Mouse (Mus musculus) neural tube, embryonic 12.5 days (tissue): Measurements from ENCODE around the gene Btg2. TPM values are rescaled to one million over a fixed set of nuclear protein-coding genes. Genes with fewer than 3 reads are reported as not detected.

Experiments
- ATAC-seq: fragments of 200-750 bp; cut with Nextera tagmentation; 2 replicates; pipeline ENCODE4 v1.8.0; 2017; ENCODE audit warnings: low read depth, mild to moderate bottlenecking, moderate TSS enrichment, moderate library complexity; ENCODE audit not compliant: low FRiP score
- H3K27ac ChIP-seq: fragments of 300-500 bp; sonication (generic); 2 replicates; pipeline ENCODE4 v1.5.1; 2016
- H3K27me3 ChIP-seq: fragments of 300-500 bp; sonication (generic); replicated peaks from 2 replicates; pipeline ENCODE4 v1.6.1; 2016; ENCODE audit warnings: mild to moderate bottlenecking
- H3K36me3 ChIP-seq: fragments of 300-500 bp; sonication (generic); 2 replicates; pipeline ENCODE4 v1.6.1; 2016; ENCODE audit warnings: mild to moderate bottlenecking
- H3K4me1 ChIP-seq: fragments of 300-500 bp; sonication (generic); 2 replicates; pipeline ENCODE4 v1.6.1; 2016
- H3K4me2 ChIP-seq: fragments of 300-500 bp; sonication (generic); replicated peaks from 2 replicates; pipeline ENCODE4 v1.6.1; 2016; ENCODE audit warnings: mild to moderate bottlenecking
- H3K4me3 ChIP-seq: fragments of 300-500 bp; sonication (generic); 2 replicates; pipeline ENCODE4 v1.5.1; 2016
- H3K9ac ChIP-seq: fragments of 300-500 bp; sonication (generic); 2 replicates; pipeline ENCODE4 v1.6.1; 2016; ENCODE audit warnings: mild to moderate bottlenecking
- H3K9me3 ChIP-seq: fragments of 300-500 bp; sonication (generic); 2 replicates; pipeline ENCODE4 v1.6.1; 2016; ENCODE audit warnings: mild to moderate bottlenecking
- WGBS: fragments of 180-500 bp; shearing (Covaris S2); methylation state at CpG from one replicate; pipeline ENCODE4 v1.1.7; 2016; 5-methylcytosine and 5-hydroxymethylcytosine counted together
- polyA plus RNA-seq: library from polyadenylated mRNA; unstranded; fragments of >200 nt; fragmentation: Nextera tagmentation; extraction: Ambion mirVana; gene quantifications from 2 replicates; pipeline ENCODE4 v1.2.1, GENCODE M21; 2016

Gene Btg2
- polyA plus RNA-seq, 1 experiment from 2014 or later, result 120 TPM

GRCm38 (mm10) chr1:134106719-134107118, 27.8 kb upstream of the Btg2 start:
- H3K4me2 ChIP-seq, result no peak overlapping the region
- H3K27me3 ChIP-seq, result no peaks in the 10 kb centered on the region
- H3K9ac ChIP-seq, result no peak overlapping the region
- H3K27ac ChIP-seq, result no peak overlapping the region
- peaks cover 6% of the 10 kb centered on the region; the same call in 1 of the 2 replicates for H3K4me1 ChIP-seq
- ATAC-seq, result no peak; the same call in 1 of the 2 replicates
- no peak overlapping the region for H3K4me3 ChIP-seq
- no peaks in the 10 kb centered on the region; the same call in 1 of the 2 replicates for H3K36me3 ChIP-seq
- H3K9me3 ChIP-seq, result no peaks in the 10 kb centered on the region
- WGBS, result 8% methylated on average over 5 of the region's 5 CpGs

- ATAC-seq, result no peak
- H3K27ac ChIP-seq, result no peak overlapping the region
- 58% methylated on average over 3 of the region's 3 CpGs for WGBS
- no peak overlapping the region for H3K4me2 ChIP-seq
- H3K4me3 ChIP-seq, result no peak overlapping the region
- H3K36me3 ChIP-seq, result no peaks in the 10 kb centered on the region; the same call in 1 of the 2 replicates
- no peaks in the 10 kb centered on the region for H3K27me3 ChIP-seq
- H3K9me3 ChIP-seq, result no peaks in the 10 kb centered on the region
- peaks cover 6% of the 10 kb centered on the region; the same call in 1 of the 2 replicates for H3K4me1 ChIP-seq
- no peak overlapping the region for H3K9ac ChIP-seq
Measured at GRCm38 (mm10) chr1:134105764-134106430, 27.0 kb upstream of the Btg2 start.

DNA sequence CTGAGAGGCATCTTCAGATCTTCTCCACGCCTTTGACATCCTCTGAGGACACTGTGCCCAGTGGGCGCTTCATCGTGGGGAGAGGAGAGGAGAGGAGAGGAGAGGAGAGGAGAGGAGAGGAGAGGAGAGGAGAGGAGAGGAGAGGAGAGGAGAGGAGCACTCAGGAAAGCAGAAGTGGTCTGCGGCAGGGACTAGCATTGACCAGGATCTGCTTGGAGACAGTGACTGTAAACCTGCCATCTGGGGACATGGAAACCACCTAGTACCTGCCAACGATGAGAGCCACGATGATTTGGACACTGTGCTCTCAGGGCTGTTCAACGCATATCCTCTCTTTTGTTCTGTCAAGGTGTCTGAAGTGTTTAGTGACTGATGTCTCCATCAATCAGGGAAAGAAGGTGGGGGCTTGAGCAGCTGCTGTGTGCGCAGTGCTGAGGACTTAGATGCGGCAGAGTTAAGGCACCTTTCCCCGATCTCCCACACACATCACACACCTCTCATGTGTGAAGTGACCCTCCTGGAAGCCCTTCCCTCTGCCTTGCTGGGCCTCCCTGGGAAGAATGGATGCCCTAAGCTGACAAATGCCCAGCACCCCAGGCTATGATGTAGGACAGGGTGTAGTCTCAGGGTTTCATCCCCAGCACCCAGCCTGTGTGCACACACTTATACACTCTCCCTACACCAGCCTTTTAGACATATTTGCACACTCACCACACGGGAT, 26.3 kb upstream of the Btg2 start:
- Histone ChIP-seq H3K27ac (no peak overlapping the region), H3K4me2 (no peak overlapping the region), H3K9me3 (no peaks in the 10 kb centered on the region), H3K27me3 (no peaks in the 10 kb centered on the region), H3K4me1 (peaks cover 6% of the 10 kb centered on the region; the same call in 1 of the 2 replicates), H3K36me3 (no peaks in the 10 kb centered on the region; the same call in 1 of the 2 replicates), H3K9ac (no peak overlapping the region), H3K4me3 (no peak overlapping the region)
- 74% methylated on average over 11 of the region's 11 CpGs for WGBS
- no peak for ATAC-seq

DNA sequence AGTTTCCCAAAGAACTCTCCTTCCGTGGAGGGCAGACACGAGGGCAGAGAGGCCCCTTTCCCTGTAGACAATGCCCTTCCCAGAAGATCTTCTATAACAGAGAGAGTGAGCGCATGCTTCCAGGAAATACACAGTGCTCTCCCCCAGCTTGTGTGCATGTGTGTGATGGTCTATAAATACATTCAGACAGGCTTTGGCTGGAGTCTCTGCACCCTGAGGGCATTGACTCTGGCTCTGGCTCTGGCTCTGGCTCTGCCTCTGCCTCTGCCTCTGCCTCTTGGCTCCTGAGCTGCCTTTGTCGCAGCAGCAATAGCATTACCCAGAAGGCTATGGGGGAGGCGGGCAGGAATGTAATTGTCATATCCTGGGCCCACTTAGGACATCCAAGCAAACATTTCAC, 24.9 kb upstream of the Btg2 start:
- Histone ChIP-seq H3K9ac (no peak overlapping the region), H3K27ac (no peak overlapping the region), H3K9me3 (no peaks in the 10 kb centered on the region), H3K4me1 (peaks cover 18% of the 10 kb centered on the region), H3K4me3 (no peak overlapping the region), H3K27me3 (no peaks in the 10 kb centered on the region), H3K36me3 (no peaks in the 10 kb centered on the region; the same call in 1 of the 2 replicates), H3K4me2 (no peak overlapping the region)
- no peak for ATAC-seq
- WGBS, result 72% methylated on average over 5 of the region's 5 CpGs

DNA sequence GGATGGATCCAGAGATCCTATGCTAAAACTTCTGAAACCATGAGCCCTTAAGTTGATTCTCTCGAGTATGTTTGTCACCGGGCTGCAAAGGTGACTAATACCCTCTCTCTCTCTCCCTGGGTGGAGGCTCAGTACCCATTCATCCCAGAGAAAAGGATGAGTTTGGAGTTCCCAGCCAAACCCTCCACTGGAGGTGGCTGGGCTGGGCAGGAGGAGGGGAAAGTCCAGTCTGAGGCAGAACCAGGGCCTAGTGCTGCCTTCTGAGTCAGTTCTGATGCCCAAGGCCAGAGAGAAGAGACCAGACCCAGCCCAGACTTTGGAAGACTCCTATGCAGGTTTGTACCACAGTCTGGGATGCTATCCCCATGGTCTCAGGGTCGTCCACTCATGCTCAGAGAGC, 22.7 kb upstream of the Btg2 start:
- no peak overlapping the region for H3K9ac ChIP-seq
- ATAC-seq, result no peak
- H3K27me3 ChIP-seq, result no peaks in the 10 kb centered on the region
- H3K36me3 ChIP-seq, result no peaks in the 10 kb centered on the region; the same call in 1 of the 2 replicates
- H3K4me1 ChIP-seq, result peaks cover 40% of the 10 kb centered on the region
- no peaks in the 10 kb centered on the region for H3K9me3 ChIP-seq
- H3K27ac ChIP-seq, result no peak overlapping the region
- no peak overlapping the region for H3K4me3 ChIP-seq
- H3K4me2 ChIP-seq, result no peak overlapping the region
- 74% methylated on average over 3 of the region's 3 CpGs for WGBS

DNA sequence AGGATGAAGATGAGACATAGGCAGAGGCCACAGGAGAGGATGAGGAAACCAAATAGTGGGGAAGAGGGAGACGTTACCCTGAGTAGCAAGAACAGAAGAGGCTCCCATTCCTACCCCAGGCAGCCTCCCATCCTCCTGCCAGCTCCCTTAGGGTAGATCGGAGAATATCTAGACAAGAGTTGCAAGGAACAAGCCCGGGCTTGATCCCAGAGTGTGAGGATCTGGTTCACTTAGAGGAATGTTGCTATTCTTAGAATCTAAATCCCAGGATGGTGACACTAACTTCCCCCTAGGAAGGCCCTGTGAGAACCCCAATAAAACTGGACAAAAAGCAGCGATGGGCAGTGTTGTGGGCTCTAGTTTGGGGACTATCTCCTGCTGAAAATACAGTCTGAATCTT, 22.0 kb upstream of the Btg2 start:
- 87% methylated on average over 4 of the region's 4 CpGs for WGBS
- Histone ChIP-seq H3K36me3 (no peaks in the 10 kb centered on the region; the same call in 1 of the 2 replicates), H3K27ac (no peak overlapping the region), H3K9me3 (no peaks in the 10 kb centered on the region), H3K4me3 (no peak overlapping the region), H3K27me3 (no peaks in the 10 kb centered on the region), H3K4me2 (no peak overlapping the region), H3K9ac (no peak overlapping the region), H3K4me1 (peaks cover 46% of the 10 kb centered on the region)
- ATAC-seq, result no peak

DNA sequence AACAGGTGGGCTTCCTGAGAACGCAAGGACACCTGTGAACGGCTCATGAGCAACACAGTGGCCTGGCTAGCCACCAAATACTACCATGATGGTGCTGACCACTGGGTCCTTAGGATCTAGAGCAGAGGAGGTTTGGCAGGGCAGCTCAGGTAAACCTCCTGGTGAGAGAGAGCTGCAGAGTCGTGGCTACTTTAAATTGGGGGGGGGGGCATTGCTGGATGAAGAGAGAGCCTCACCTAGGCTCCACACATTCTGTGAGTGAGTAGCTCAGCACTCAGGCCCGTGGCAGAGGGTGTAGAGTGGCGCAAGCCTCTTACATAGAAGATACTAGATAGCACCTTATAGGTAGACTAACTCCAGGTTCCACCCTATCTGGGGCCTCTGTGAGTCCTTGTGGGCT, 21.5 kb upstream of the Btg2 start:
- H3K27ac ChIP-seq, result no peak overlapping the region
- no peaks in the 10 kb centered on the region; the same call in 1 of the 2 replicates for H3K36me3 ChIP-seq
- no peak for ATAC-seq
- H3K4me1 ChIP-seq, result peaks cover 52% of the 10 kb centered on the region
- H3K4me2 ChIP-seq, result no peak overlapping the region
- H3K4me3 ChIP-seq, result no peak overlapping the region
- no peaks in the 10 kb centered on the region for H3K9me3 ChIP-seq
- H3K27me3 ChIP-seq, result no peaks in the 10 kb centered on the region
- WGBS, result 88% methylated on average over 5 of the region's 5 CpGs
- no peak overlapping the region for H3K9ac ChIP-seq

DNA sequence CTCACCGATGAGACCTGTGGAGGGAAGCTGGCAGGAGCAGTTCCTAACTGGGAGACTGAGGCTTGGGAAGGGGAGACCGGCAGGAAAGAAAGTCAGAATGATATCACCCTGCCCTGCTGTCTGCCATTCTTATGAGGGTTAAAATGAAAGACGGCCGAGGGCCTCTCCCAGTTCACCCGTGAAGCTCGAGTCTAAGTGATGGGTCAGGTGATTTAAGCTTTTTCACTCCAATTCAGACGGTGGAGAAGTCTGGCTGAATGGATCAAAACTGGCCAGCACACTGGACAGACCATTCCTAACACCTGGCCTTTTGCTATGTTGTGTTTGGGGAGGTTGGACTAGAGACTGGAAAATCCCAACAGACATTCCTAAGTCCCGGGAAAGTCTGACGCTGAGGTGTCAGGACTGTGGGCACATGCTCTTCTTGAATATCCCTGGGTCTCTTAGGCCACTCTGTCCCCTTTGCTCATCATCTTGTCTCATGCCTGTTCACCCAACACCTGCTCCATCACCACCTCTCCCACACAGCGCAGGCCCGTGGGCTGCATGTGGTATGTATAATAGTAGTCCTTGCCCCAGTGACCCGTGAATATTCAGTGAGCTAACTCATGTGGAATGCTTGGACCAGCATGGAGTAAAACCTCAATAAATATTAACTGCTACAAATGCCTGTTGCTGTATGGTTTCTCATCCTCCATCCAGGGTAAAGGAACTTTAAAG, 20.8 kb upstream of the Btg2 start:
- Histone ChIP-seq H3K9ac (peak overlapping the region; percentile 38), H3K4me3 (peak overlapping the region; percentile 32), H3K9me3 (no peaks in the 10 kb centered on the region), H3K4me2 (peak overlapping the region; percentile 74), H3K27ac (peak overlapping the region; percentile 43; the same call in 1 of the 2 replicates), H3K36me3 (no peaks in the 10 kb centered on the region; the same call in 1 of the 2 replicates), H3K4me1 (peaks cover 57% of the 10 kb centered on the region), H3K27me3 (no peaks in the 10 kb centered on the region)
- no peak for ATAC-seq
- WGBS, result 28% methylated on average over 12 of the region's 12 CpGs

DNA sequence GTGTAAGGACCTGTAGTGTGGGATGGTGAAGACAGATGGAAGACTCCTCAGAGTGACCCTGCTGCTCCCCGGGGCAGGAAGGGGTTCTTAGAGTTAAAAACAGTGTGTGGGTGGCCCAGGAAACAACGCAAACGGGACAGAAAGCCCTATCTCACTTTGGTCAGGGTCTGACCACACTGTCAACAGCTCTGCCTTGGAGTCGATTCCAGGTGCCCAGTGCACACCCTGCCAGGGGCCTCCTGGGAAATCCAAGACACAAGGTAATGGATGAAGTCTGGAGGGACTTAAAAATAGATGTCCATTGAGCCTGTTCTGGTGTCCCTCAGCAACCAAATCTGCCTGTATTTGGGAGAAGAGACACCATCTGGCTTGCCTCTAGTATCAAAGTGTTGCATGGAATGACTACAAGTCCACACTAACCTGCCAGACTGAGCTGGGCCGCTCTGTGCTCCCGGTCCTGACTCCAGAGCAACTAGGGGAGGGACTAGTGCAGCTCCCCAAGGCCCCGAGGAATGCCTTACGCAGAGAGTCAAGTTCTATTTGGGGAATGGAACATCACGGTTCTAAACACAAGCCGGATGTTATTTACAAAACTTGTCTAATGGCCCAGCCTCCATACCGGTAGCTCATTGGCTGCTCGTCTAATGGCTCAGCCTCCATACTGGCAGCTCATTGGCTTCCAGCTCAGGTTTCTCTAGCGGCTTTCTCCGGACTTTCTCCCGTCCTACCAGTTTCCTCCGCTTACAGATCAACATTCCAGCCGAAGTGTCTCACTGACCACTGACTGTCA, 20.0 kb upstream of the Btg2 start:
- H3K4me2 ChIP-seq, result peak overlapping the region; percentile 74
- peak; percentile 30 for ATAC-seq
- H3K27me3 ChIP-seq, result no peaks in the 10 kb centered on the region
- H3K9me3 ChIP-seq, result no peaks in the 10 kb centered on the region
- peak overlapping the region; percentile 38 for H3K9ac ChIP-seq
- peak overlapping the region; percentile 32 for H3K4me3 ChIP-seq
- WGBS, result 12% methylated on average over 17 of the region's 17 CpGs
- H3K36me3 ChIP-seq, result no peaks in the 10 kb centered on the region; the same call in 1 of the 2 replicates
- H3K4me1 ChIP-seq, result peaks cover 63% of the 10 kb centered on the region
- peak overlapping the region; percentile 64 for H3K27ac ChIP-seq

GRCm38 (mm10) chr1:134097956-134098725, 19.2 kb upstream of the Btg2 start:
- no peaks in the 10 kb centered on the region for H3K9me3 ChIP-seq
- peaks cover 67% of the 10 kb centered on the region for H3K4me1 ChIP-seq
- H3K4me2 ChIP-seq, result peak overlapping the region; percentile 74
- peak overlapping the region; percentile 79; the same call in 1 of the 2 replicates for H3K27ac ChIP-seq
- H3K4me3 ChIP-seq, result no peak overlapping the region
- 62% methylated on average over 13 of the region's 13 CpGs for WGBS
- no peak for ATAC-seq
- no peaks in the 10 kb centered on the region for H3K36me3 ChIP-seq
- H3K9ac ChIP-seq, result no peak overlapping the region
- H3K27me3 ChIP-seq, result no peaks in the 10 kb centered on the region
